Mouse (Mus musculus): ENCODE measurements at regions not wholly inside any gene's neighbourhood (a gene's known extent, or its start where the extent isn't known, plus 50 kb on each side); places are given as distances from the start of the nearest gene placed in this dataset.

- no peak for ATAC-seq (ENCODE audit: insufficient number of reproducible peaks, insufficient read depth, low FRiP score, low TSS enrichment, low read depth)
- Histone ChIP-seq H3K27ac (no peak overlapping the region), H3K36me3 (no peaks in the 10 kb centered on the region)
Measured at GRCm38 (mm10) chr8:102845362-102845761, 59.9 kb upstream of the Cdh11 start.

GRCm38 (mm10) chr8:102860021-102860420 lies 74.6 kb upstream of the Cdh11 start:
- WGBS = 77% methylated on average over 1 of the region's 1 CpGs
- H3K4me2 ChIP-seq = no peak overlapping the region
- no peaks in the 10 kb centered on the region for H3K4me1 ChIP-seq (replicated peaks)
- H3K27me3 ChIP-seq = no peaks in the 10 kb centered on the region
- H3K36me3 ChIP-seq = no peaks in the 10 kb centered on the region
- H3K4me3 ChIP-seq (replicated peaks) = no peak overlapping the region
- ATAC-seq (ENCODE audit: insufficient number of reproducible peaks, insufficient read depth, low FRiP score, low TSS enrichment, low read depth) = no peak
- H3K27ac ChIP-seq = no peak overlapping the region
- H3K9me3 ChIP-seq = no peaks in the 10 kb centered on the region
- no peak overlapping the region for H3K9ac ChIP-seq (replicated peaks)

More at GRCm38 (mm10) chr8:102845362-102845761, 59.9 kb upstream of the Cdh11 start:
- H3K4me2 ChIP-seq = no peak overlapping the region
- no peaks in the 10 kb centered on the region for H3K27me3 ChIP-seq
- no peak overlapping the region for H3K9ac ChIP-seq (replicated peaks)
- H3K4me1 ChIP-seq (replicated peaks) = no peaks in the 10 kb centered on the region
- no peaks in the 10 kb centered on the region for H3K9me3 ChIP-seq
- H3K4me3 ChIP-seq (replicated peaks) = no peak overlapping the region

GRCm38 (mm10) chr8:102899525-102899924 lies 114.1 kb upstream of the Cdh11 start:
- Histone ChIP-seq H3K4me2 (no peak overlapping the region), H3K9me3 (no peaks in the 10 kb centered on the region), H3K4me1 (replicated peaks) (peaks cover 13% of the 10 kb centered on the region), H3K9ac (replicated peaks) (no peak overlapping the region), H3K27me3 (no peaks in the 10 kb centered on the region), H3K4me3 (replicated peaks) (no peak overlapping the region), H3K27ac (no peak overlapping the region), H3K36me3 (no peaks in the 10 kb centered on the region)
- WGBS = 85% methylated on average over 2 of the region's 2 CpGs
- ATAC-seq (ENCODE audit: insufficient number of reproducible peaks, insufficient read depth, low FRiP score, low TSS enrichment, low read depth) = no peak

- Histone ChIP-seq H3K4me3 (replicated peaks) (no peak overlapping the region), H3K27me3 (no peaks in the 10 kb centered on the region), H3K27ac (peak overlapping the region; percentile 62; the same call in 1 of the 2 replicates), H3K4me1 (replicated peaks) (peaks cover 13% of the 10 kb centered on the region), H3K4me2 (peak overlapping the region; percentile 23; the same call in 1 of the 2 replicates), H3K9me3 (no peaks in the 10 kb centered on the region), H3K36me3 (no peaks in the 10 kb centered on the region), H3K9ac (replicated peaks) (no peak overlapping the region)
- 14% methylated on average over 5 of the region's 5 CpGs for WGBS
- peak; percentile 84 for ATAC-seq (ENCODE audit: insufficient number of reproducible peaks, insufficient read depth, low FRiP score, low TSS enrichment, low read depth)
Measured at GRCm38 (mm10) chr8:102900662-102901061, 115.2 kb upstream of the Cdh11 start.

GRCm38 (mm10) chr8:102907444-102907843 lies 122.0 kb upstream of the Cdh11 start:
- no peak overlapping the region for H3K9ac ChIP-seq (replicated peaks)
- H3K9me3 ChIP-seq = no peaks in the 10 kb centered on the region
- WGBS = 43% methylated on average over 2 of the region's 2 CpGs
- no peaks in the 10 kb centered on the region for H3K4me1 ChIP-seq (replicated peaks)
- no peaks in the 10 kb centered on the region for H3K27me3 ChIP-seq
- H3K4me3 ChIP-seq (replicated peaks) = no peak overlapping the region
- no peak for ATAC-seq (ENCODE audit: insufficient number of reproducible peaks, insufficient read depth, low FRiP score, low TSS enrichment, low read depth)
- no peaks in the 10 kb centered on the region for H3K36me3 ChIP-seq
- H3K27ac ChIP-seq = no peak overlapping the region
- H3K4me2 ChIP-seq = no peak overlapping the region

GRCm38 (mm10) chr8:102931342-102931835 lies 145.9 kb upstream of the Cdh11 start:
- no peak overlapping the region for H3K9ac ChIP-seq (replicated peaks)
- no peak overlapping the region for H3K4me2 ChIP-seq
- H3K4me1 ChIP-seq (replicated peaks) = peaks cover 38% of the 10 kb centered on the region
- H3K9me3 ChIP-seq = no peaks in the 10 kb centered on the region
- H3K4me3 ChIP-seq (replicated peaks) = no peak overlapping the region
- no peaks in the 10 kb centered on the region for H3K27me3 ChIP-seq
- H3K36me3 ChIP-seq = no peaks in the 10 kb centered on the region
- 10% methylated on average over 3 of the region's 3 CpGs for WGBS
- H3K27ac ChIP-seq = peak overlapping the region; percentile 74
- ATAC-seq (ENCODE audit: insufficient number of reproducible peaks, insufficient read depth, low FRiP score, low TSS enrichment, low read depth) = peak; percentile 63

- no peak overlapping the region for H3K9ac ChIP-seq (replicated peaks)
- 92% methylated on average over 2 of the region's 2 CpGs for WGBS
- H3K36me3 ChIP-seq = no peaks in the 10 kb centered on the region
- H3K27me3 ChIP-seq = no peaks in the 10 kb centered on the region
- no peak overlapping the region for H3K27ac ChIP-seq
- H3K9me3 ChIP-seq = no peaks in the 10 kb centered on the region
- no peak for ATAC-seq (ENCODE audit: insufficient number of reproducible peaks, insufficient read depth, low FRiP score, low TSS enrichment, low read depth)
- H3K4me1 ChIP-seq (replicated peaks) = no peaks in the 10 kb centered on the region
- H3K4me2 ChIP-seq = no peak overlapping the region
- no peak overlapping the region for H3K4me3 ChIP-seq (replicated peaks)
Measured at GRCm38 (mm10) chr8:102938771-102939170, 153.3 kb upstream of the Cdh11 start.

GRCm38 (mm10) chr8:102945546-102945945 lies 160.1 kb upstream of the Cdh11 start:
- no peaks in the 10 kb centered on the region for H3K4me1 ChIP-seq (replicated peaks)
- no peak overlapping the region for H3K27ac ChIP-seq
- ATAC-seq (ENCODE audit: insufficient number of reproducible peaks, insufficient read depth, low FRiP score, low TSS enrichment, low read depth) = no peak
- no peak overlapping the region for H3K4me3 ChIP-seq (replicated peaks)
- no peak overlapping the region for H3K9ac ChIP-seq (replicated peaks)
- H3K4me2 ChIP-seq = no peak overlapping the region
- WGBS = 91% methylated on average over 5 of the region's 5 CpGs
- no peaks in the 10 kb centered on the region for H3K27me3 ChIP-seq
- H3K36me3 ChIP-seq = no peaks in the 10 kb centered on the region
- H3K9me3 ChIP-seq = 0 out of 2 replicates have a peak, but pooled peaks cover 3% of the 10 kb centered on the region

GRCm38 (mm10) chr8:102978161-102978581 lies 192.7 kb upstream of the Cdh11 start:
- ATAC-seq (ENCODE audit: insufficient number of reproducible peaks, insufficient read depth, low FRiP score, low TSS enrichment, low read depth) = no peak

GRCm38 (mm10) chr8:102983220-102983909 lies 197.9 kb upstream of the Cdh11 start:
- Histone ChIP-seq H3K36me3 (no peaks in the 10 kb centered on the region), H3K9me3 (0 out of 2 replicates have a peak, but pooled peaks cover 4% of the 10 kb centered on the region), H3K4me1 (replicated peaks) (peaks cover 45% of the 10 kb centered on the region), H3K27ac (peak overlapping the region; percentile 90), H3K4me2 (peak overlapping the region; percentile 8), H3K27me3 (no peaks in the 10 kb centered on the region), H3K9ac (replicated peaks) (no peak overlapping the region), H3K4me3 (replicated peaks) (no peak overlapping the region)
- ATAC-seq (ENCODE audit: insufficient number of reproducible peaks, insufficient read depth, low FRiP score, low TSS enrichment, low read depth) = peak; percentile 81
- WGBS = 7% methylated on average over 3 of the region's 3 CpGs

More at GRCm38 (mm10) chr8:102978161-102978581, 192.7 kb upstream of the Cdh11 start:
- no peak overlapping the region for H3K9ac ChIP-seq (replicated peaks)
- H3K4me3 ChIP-seq (replicated peaks) = no peak overlapping the region
- no peaks in the 10 kb centered on the region for H3K27me3 ChIP-seq
- 16% methylated on average over 7 of the region's 7 CpGs for WGBS
- no peaks in the 10 kb centered on the region for H3K36me3 ChIP-seq
- peaks cover 37% of the 10 kb centered on the region for H3K4me1 ChIP-seq (replicated peaks)
- peak overlapping the region; percentile 56 for H3K27ac ChIP-seq
- no peaks in the 10 kb centered on the region for H3K9me3 ChIP-seq
- H3K4me2 ChIP-seq = no peak overlapping the region

- 14% methylated on average over 3 of the region's 3 CpGs for WGBS
- H3K9me3 ChIP-seq = 0 out of 2 replicates have a peak, but pooled peaks cover 4% of the 10 kb centered on the region
Measured at GRCm38 (mm10) chr8:102983910-102984225, 198.4 kb upstream of the Cdh11 start.

More at GRCm38 (mm10) chr8:102983910-102984225, 198.4 kb upstream of the Cdh11 start:
- Histone ChIP-seq H3K36me3 (no peaks in the 10 kb centered on the region), H3K4me2 (no peak overlapping the region; the same call in 1 of the 2 replicates), H3K4me1 (replicated peaks) (peaks cover 43% of the 10 kb centered on the region), H3K9ac (replicated peaks) (no peak overlapping the region), H3K4me3 (replicated peaks) (no peak overlapping the region), H3K27ac (peak overlapping the region; percentile 90), H3K27me3 (no peaks in the 10 kb centered on the region)
- peak; percentile 95 for ATAC-seq (ENCODE audit: insufficient number of reproducible peaks, insufficient read depth, low FRiP score, low TSS enrichment, low read depth)

Measured in limb, embryonic 12.5 days (tissue).